Mouse (Mus musculus): Measurements from ENCODE around the gene Zmpste24. TPM values are rescaled to one million over a fixed set of nuclear protein-coding genes. Genes with fewer than 3 reads are reported as not detected.
"Not testable (repeated sequence)": the region's sequence is repeated elsewhere in the genome, so short reads cannot be mapped to it uniquely, and the experiment has no call there.

Zmpste24 gene
- total and polyA plus RNA-seq, 3 experiments = 17.1 to 24.8 (median 24.4) TPM

DNA sequence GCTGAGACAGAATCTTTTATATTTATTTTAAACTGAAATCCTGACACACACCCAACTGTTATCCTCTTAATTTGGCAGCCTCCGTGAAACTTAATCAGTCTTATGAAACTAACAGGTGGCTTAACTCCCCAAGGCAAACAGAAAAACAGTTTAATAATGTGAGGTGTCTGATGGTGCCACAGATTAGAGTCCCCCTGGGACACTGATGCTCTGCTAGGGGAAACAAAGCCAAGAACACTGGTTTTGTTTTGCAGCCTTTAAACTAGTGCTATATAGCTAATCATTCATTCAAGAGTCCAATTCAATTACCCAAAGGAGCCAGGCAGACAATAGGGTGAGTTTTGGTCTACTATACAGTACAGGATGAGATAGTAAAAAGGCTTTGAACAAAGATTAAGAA lies 17.6 kb downstream of the Zmpste24 start:
- H3K27ac ChIP-seq = no peak overlapping the region

GRCm38 (mm10) chr4:121077915-121078646 lies 20.0 kb downstream of the Zmpste24 start:
- H3K79me2 ChIP-seq (replicated peaks; ENCODE audit: control insufficient read depth, insufficient read depth, low read length) = no peaks in the 10 kb centered on the region
- no peaks in the 10 kb centered on the region; the same call in 1 of the 2 replicates for H3K36me3 ChIP-seq (ENCODE audit: control insufficient read depth, insufficient read depth, low read length)
- no peak for TF ChIP-seq EP300 (IDR thresholded peaks at IDR 0.05; ENCODE audit: insufficient read depth, low read depth, low read length)
- no peak for TF ChIP-seq CTCF (IDR thresholded peaks at IDR 0.05)
- no peak for TF ChIP-seq POLR2A (IDR thresholded peaks at IDR 0.05; ENCODE audit: insufficient read depth, low read depth, low read length)
- H3K27me3 ChIP-seq (ENCODE audit: control insufficient read depth, insufficient read depth, low read length) = no peaks in the 10 kb centered on the region
- no peak overlapping the region for H3K27ac ChIP-seq
- H3K9ac ChIP-seq (ENCODE audit: low read depth, low read length) = no peak overlapping the region
- H3K4me3 ChIP-seq = no peak overlapping the region
- intact Hi-C loops (cut with DNase I) = no loop called here
- 83% methylated on average over 3 of the region's 3 CpGs for WGBS
- no peak for DNase-seq
- no peaks in the 10 kb centered on the region for H3K4me1 ChIP-seq (ENCODE audit: control insufficient read depth, insufficient read depth, low read length)

More for the DNA sequence above, 17.6 kb downstream of the Zmpste24 start:
- H3K79me2 ChIP-seq (replicated peaks; ENCODE audit: control insufficient read depth, insufficient read depth, low read length) = no peaks in the 10 kb centered on the region
- H3K4me1 ChIP-seq (ENCODE audit: control insufficient read depth, insufficient read depth, low read length) = no peaks in the 10 kb centered on the region
- no peak overlapping the region for H3K4me3 ChIP-seq
- intact Hi-C loops (cut with DNase I) = no loop called here
- 57% methylated on average over 1 of the region's 1 CpGs for WGBS
- H3K36me3 ChIP-seq (ENCODE audit: control insufficient read depth, insufficient read depth, low read length) = no peaks in the 10 kb centered on the region; the same call in 1 of the 2 replicates
- TF ChIP-seq CTCF (IDR thresholded peaks at IDR 0.05) (no peak), POLR2A (IDR thresholded peaks at IDR 0.05; ENCODE audit: insufficient read depth, low read depth, low read length) (no peak), EP300 (IDR thresholded peaks at IDR 0.05; ENCODE audit: insufficient read depth, low read depth, low read length) (no peak)
- H3K9ac ChIP-seq (ENCODE audit: low read depth, low read length) = no peak overlapping the region
- H3K27me3 ChIP-seq (ENCODE audit: control insufficient read depth, insufficient read depth, low read length) = no peaks in the 10 kb centered on the region
- DNase-seq = no peak

DNA sequence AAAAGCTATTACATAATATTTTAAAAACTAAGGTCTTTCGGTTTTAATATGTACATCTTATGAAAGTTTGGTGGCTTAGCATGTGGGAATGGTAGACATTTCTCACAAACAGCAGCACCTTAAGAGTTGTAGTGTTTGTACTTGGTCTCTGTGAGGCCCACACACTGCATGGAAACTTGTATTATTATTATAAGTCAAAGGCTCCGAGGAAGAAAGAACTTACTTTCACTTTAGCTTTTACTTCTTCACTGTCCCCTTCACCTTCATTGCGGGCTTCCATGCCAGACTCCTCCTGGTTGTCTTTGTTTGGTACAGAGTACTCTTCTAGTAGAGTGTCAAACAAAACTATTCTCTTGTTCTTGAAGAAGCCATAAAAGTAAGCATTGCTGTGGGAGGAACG lies 23.8 kb downstream of the Zmpste24 start:
- Histone ChIP-seq H3K4me1 (ENCODE audit: control insufficient read depth, insufficient read depth, low read length) (no peaks in the 10 kb centered on the region), H3K79me2 (replicated peaks; ENCODE audit: control insufficient read depth, insufficient read depth, low read length) (no peaks in the 10 kb centered on the region), H3K4me3 (no peak overlapping the region), H3K27me3 (ENCODE audit: control insufficient read depth, insufficient read depth, low read length) (no peaks in the 10 kb centered on the region), H3K27ac (no peak overlapping the region), H3K36me3 (ENCODE audit: control insufficient read depth, insufficient read depth, low read length) (no peaks in the 10 kb centered on the region; the same call in 1 of the 2 replicates), H3K9ac (ENCODE audit: low read depth, low read length) (no peak overlapping the region)
- WGBS = 87% methylated on average over 4 of the region's 4 CpGs
- no peak for TF ChIP-seq POLR2A (IDR thresholded peaks at IDR 0.05; ENCODE audit: insufficient read depth, low read depth, low read length)
- TF ChIP-seq EP300 (IDR thresholded peaks at IDR 0.05; ENCODE audit: insufficient read depth, low read depth, low read length) = no peak
- no peak for TF ChIP-seq CTCF (IDR thresholded peaks at IDR 0.05)
- intact Hi-C loops (cut with DNase I) = no loop called here
- DNase-seq = no peak

GRCm38 (mm10) chr4:121065336-121065735 lies 32.7 kb downstream of the Zmpste24 start:
- no peak overlapping the region for H3K9ac ChIP-seq (ENCODE audit: low read depth, low read length)
- intact Hi-C loops (cut with DNase I) = no loop called here
- no peak for DNase-seq
- no peaks in the 10 kb centered on the region for H3K4me1 ChIP-seq (ENCODE audit: control insufficient read depth, insufficient read depth, low read length)
- no peaks in the 10 kb centered on the region; the same call in 1 of the 2 replicates for H3K36me3 ChIP-seq (ENCODE audit: control insufficient read depth, insufficient read depth, low read length)
- H3K27ac ChIP-seq = no peak overlapping the region
- no peaks in the 10 kb centered on the region for H3K27me3 ChIP-seq (ENCODE audit: control insufficient read depth, insufficient read depth, low read length)
- TF ChIP-seq POLR2A (IDR thresholded peaks at IDR 0.05; ENCODE audit: insufficient read depth, low read depth, low read length) (no peak), CTCF (IDR thresholded peaks at IDR 0.05) (no peak), EP300 (IDR thresholded peaks at IDR 0.05; ENCODE audit: insufficient read depth, low read depth, low read length) (no peak)
- H3K79me2 ChIP-seq (replicated peaks; ENCODE audit: control insufficient read depth, insufficient read depth, low read length) = no peaks in the 10 kb centered on the region
- no peak overlapping the region for H3K4me3 ChIP-seq
- 65% methylated on average over 2 of the region's 2 CpGs for WGBS

DNA sequence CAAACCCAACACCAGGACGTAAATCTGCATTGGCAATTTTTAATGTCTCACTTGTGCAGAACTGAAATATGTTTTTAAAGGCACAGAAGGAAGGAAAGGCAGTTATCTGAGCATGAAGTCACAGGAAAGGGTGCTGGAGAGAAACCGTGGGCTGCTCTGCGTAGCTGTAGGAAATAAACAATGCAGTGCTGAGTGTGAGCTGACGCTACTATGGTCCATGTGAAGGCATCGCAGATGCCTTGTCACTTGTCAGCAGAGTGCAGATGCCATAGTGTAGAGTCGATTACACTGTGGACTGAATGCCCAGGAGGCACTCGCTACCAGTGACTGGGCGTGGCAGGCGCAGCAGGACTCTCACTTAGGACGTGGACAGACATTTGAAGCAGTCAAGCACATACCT lies 38.8 kb downstream of the Zmpste24 start:
- H3K4me1 ChIP-seq (ENCODE audit: control insufficient read depth, insufficient read depth, low read length); H3K79me2 ChIP-seq (replicated peaks; ENCODE audit: control insufficient read depth, insufficient read depth, low read length); intact Hi-C loops (cut with DNase I); H3K9ac ChIP-seq (ENCODE audit: low read depth, low read length); H3K27me3 ChIP-seq (ENCODE audit: control insufficient read depth, insufficient read depth, low read length); H3K4me3 ChIP-seq; H3K27ac ChIP-seq; DNase-seq; H3K36me3 ChIP-seq (ENCODE audit: control insufficient read depth, insufficient read depth, low read length): not testable (repeated sequence)
- 60% methylated on average over 10 of the region's 10 CpGs for WGBS

DNA sequence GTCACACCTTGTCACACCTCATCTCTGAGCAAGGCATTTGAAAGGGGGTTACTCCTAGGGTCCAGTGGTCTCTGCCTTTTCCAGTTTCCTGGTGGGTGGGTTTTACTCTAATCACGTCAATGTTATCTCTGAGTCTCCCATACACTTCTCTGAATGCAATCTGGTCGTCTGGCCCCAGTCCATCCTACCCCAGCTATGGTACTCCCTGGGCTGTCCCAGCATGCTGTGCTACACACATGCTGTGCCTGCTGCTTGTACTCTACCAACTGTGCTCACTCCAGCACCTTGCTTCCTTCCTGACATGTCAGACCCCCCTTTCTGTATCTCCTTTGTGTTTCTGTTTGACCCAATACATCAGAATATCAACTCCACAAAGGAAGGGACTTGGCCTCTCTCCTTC lies 41.0 kb downstream of the Zmpste24 start:
- intact Hi-C loops (cut with DNase I) = no loop called here
- H3K27me3 ChIP-seq (ENCODE audit: control insufficient read depth, insufficient read depth, low read length) = no peaks in the 10 kb centered on the region; the same call in 1 of the 2 replicates
- no peaks in the 10 kb centered on the region for H3K4me1 ChIP-seq (ENCODE audit: control insufficient read depth, insufficient read depth, low read length)
- H3K9ac ChIP-seq (ENCODE audit: low read depth, low read length) = no peak overlapping the region
- WGBS = 49% methylated on average over 2 of the region's 2 CpGs
- no peak for TF ChIP-seq EP300 (IDR thresholded peaks at IDR 0.05; ENCODE audit: insufficient read depth, low read depth, low read length)
- TF ChIP-seq CTCF (IDR thresholded peaks at IDR 0.05) = no peak
- TF ChIP-seq POLR2A (IDR thresholded peaks at IDR 0.05; ENCODE audit: insufficient read depth, low read depth, low read length) = no peak
- DNase-seq = no peak
- H3K79me2 ChIP-seq (replicated peaks; ENCODE audit: control insufficient read depth, insufficient read depth, low read length) = no peaks in the 10 kb centered on the region
- no peak overlapping the region for H3K4me3 ChIP-seq
- H3K27ac ChIP-seq = no peak overlapping the region
- H3K36me3 ChIP-seq (ENCODE audit: control insufficient read depth, insufficient read depth, low read length) = no peaks in the 10 kb centered on the region; the same call in 1 of the 2 replicates
